Mouse (Mus musculus): ENCODE data around the gene Igf1r. TPM values are rescaled to one million over a fixed set of nuclear protein-coding genes. Genes with fewer than 3 reads are reported as not detected.

Igf1r gene
- polyA plus RNA-seq, 1 experiment from 2014 or later = 25.2 TPM

DNA sequence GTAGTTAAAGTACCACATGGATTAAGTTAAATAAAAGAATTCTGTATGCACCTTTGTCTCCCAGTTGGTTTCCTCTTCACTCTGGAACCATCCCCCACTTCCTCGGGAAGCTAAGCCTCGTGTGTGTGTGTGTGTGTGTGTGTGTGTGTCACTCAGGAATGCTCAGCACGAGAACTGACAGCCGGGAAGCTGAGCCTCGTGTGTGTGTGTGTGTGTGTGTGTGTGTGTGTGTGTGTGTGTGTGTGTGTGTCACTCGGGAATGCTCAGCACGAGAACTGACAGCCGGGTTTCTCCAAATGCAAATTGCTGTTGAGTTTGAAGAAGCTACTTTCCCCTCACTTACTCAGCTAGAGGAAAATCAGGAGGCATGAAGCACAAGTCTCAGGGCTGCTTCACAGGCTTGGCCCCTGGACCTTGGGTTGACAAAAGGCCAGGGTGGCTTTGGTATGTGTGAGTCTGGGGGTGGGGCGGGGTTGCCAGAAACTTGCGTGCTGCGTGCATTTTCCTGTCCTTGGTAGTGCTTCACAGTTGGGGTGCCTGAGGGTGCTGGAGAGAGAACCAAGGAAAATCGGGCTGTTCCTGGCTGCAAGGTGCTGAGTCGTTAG is 281.1 kb downstream of the Igf1r start:
- Histone ChIP-seq H3K9me3 (replicated peaks) (no peaks in the 10 kb centered on the region), H3K4me1 (peaks cover 20% of the 10 kb centered on the region), H3K4me3 (no peak overlapping the region), H3K36me3 (ENCODE audit: poor library complexity, severe bottlenecking) (peaks cover 15% of the 10 kb centered on the region), H3K27ac (no peak overlapping the region), H3K9ac (no peak overlapping the region), H3K4me2 (no peak overlapping the region), H3K27me3 (no peaks in the 10 kb centered on the region)
- ATAC-seq = peak; percentile 43
- WGBS = 26% methylated on average over 13 of the region's 13 CpGs

DNA sequence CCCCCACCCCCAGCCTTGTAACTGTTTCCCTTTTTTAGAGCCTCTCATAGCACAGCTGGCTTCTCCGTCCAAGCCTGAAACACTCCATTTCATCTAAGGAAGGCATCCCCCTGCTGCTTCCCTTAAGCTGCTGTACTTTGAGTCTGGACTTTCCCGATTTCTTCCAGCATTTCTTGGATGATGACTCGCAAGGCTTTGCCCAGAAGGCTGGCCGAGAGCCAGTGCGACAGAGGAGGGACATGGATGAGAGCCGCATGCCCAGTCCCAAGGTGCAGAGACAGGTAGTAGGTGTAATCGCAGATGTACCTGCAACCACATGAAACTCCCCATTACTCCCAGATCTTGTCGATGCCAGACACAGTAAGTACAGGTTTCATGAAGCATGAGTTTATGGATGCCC is 284.2 kb downstream of the Igf1r start:
- H3K4me3 ChIP-seq = no peak overlapping the region
- H3K27ac ChIP-seq = no peak overlapping the region
- H3K4me1 ChIP-seq = peaks cover 15% of the 10 kb centered on the region
- WGBS = 83% methylated on average over 8 of the region's 8 CpGs
- peaks cover under 1% of the 10 kb centered on the region; the same call in 1 of the 2 replicates for H3K36me3 ChIP-seq (ENCODE audit: poor library complexity, severe bottlenecking)
- no peak for ATAC-seq
- H3K27me3 ChIP-seq = no peaks in the 10 kb centered on the region
- no peaks in the 10 kb centered on the region for H3K9me3 ChIP-seq (replicated peaks)
- H3K9ac ChIP-seq = no peak overlapping the region
- H3K4me2 ChIP-seq = no peak overlapping the region

DNA sequence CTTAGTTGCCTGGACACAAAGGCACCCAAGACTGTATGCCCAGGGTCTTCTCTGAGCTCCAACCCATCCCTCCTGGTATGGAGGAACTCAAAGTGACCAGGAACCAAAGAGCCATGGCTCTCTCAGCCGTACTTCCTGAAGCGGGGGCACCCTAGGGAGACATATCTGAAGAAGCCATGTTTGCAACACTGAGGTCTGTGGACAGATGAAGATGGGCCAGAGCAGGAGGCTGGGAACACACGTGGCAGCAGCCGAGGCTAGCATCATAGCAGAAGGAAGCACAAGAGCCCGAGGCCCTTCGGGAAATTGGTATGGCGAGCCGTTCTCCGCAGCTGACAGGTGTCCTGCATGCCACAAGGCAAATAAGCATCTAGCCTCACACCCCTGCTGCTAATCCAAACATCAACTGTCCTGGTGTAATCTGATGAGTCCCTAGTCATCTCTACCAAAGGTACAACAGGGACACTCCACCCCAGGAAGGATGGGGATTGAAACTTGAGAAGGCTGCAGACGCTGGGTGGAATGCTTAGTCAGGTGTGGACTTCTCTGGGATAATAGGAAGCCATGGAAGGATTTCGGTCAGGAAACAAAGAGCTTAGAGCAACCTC is 286.7 kb downstream of the Igf1r start:
- H3K27me3 ChIP-seq = no peaks in the 10 kb centered on the region
- peaks cover under 1% of the 10 kb centered on the region; the same call in 1 of the 2 replicates for H3K4me1 ChIP-seq
- H3K9me3 ChIP-seq (replicated peaks) = no peaks in the 10 kb centered on the region
- H3K9ac ChIP-seq = no peak overlapping the region
- ATAC-seq = no peak
- WGBS = 63% methylated on average over 11 of the region's 11 CpGs
- no peak overlapping the region for H3K27ac ChIP-seq
- no peak overlapping the region for H3K4me3 ChIP-seq
- no peak overlapping the region for H3K4me2 ChIP-seq
- H3K36me3 ChIP-seq (ENCODE audit: poor library complexity, severe bottlenecking) = no peaks in the 10 kb centered on the region

DNA sequence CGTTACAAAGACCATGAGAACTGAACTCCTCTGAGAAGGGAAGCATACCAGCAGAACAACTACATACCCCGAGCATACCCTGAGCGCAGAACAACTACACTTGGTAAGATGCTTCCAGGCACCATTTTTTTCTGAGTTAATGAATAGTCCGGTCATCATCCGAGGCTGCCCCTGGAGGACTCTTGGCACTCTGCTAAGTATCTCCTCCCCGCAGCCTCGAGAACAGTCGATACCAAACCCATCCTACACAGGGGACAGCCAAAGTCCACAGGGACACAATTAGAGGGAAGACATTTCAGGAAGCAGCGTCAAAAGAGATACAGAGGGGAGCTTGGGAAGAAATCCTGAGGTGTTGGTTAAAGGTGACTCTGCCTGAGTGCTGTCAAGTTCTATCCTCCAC is 288.6 kb downstream of the Igf1r start:
- Histone ChIP-seq H3K4me2 (no peak overlapping the region), H3K4me1 (no peaks in the 10 kb centered on the region), H3K27ac (no peak overlapping the region), H3K9ac (no peak overlapping the region), H3K9me3 (replicated peaks) (no peaks in the 10 kb centered on the region), H3K4me3 (no peak overlapping the region), H3K36me3 (ENCODE audit: poor library complexity, severe bottlenecking) (no peaks in the 10 kb centered on the region), H3K27me3 (no peaks in the 10 kb centered on the region)
- no peak for ATAC-seq
- WGBS = 87% methylated on average over 9 of the region's 9 CpGs

DNA sequence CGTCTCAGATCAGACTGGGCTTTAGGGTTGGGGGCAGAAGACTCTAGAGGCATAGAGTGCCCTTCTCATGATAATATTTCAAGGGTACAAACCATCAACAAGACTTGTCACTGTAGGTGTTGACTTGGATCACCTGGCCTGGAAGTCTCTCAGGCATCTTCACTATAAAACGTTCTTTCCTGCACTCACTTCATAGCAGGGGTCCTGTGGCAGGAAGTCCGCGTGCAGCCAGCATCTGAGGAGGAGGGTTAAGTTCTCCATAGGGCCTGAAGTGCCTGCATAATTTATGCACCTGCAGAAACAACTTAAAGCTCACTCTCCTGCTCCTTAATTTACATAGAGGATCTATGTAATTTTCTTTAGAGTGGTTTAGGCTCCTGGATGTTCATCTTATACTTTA is 293.1 kb downstream of the Igf1r start:
- WGBS = 51% methylated on average over 4 of the region's 4 CpGs
- no peak for ATAC-seq

DNA sequence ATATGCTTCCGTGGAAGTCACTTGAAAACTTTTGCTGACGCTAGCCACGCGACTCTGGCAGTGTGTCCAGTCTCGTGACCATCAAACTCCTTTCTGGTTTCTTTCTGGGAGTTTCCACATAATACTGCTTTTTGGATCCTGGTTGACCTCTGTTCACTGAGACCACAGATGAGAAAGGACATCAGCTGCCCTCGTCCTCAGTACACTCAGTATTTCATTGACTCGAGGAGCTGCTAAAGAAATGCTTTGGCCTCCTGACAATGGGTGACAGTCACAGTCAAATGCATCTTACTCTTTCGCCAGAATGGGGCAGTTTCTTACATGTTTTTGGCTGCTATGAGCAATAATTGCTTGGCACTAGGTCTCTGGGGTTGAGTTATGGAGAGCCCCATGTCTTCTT is 293.6 kb downstream of the Igf1r start:
- no peak for ATAC-seq

More for the DNA sequence above, 293.1 kb downstream of the Igf1r start:
- Histone ChIP-seq H3K27me3 (no peaks in the 10 kb centered on the region), H3K9me3 (replicated peaks) (no peaks in the 10 kb centered on the region), H3K27ac (no peak overlapping the region), H3K36me3 (ENCODE audit: poor library complexity, severe bottlenecking) (no peaks in the 10 kb centered on the region), H3K4me3 (no peak overlapping the region), H3K9ac (no peak overlapping the region), H3K4me1 (no peaks in the 10 kb centered on the region), H3K4me2 (no peak overlapping the region)

DNA sequence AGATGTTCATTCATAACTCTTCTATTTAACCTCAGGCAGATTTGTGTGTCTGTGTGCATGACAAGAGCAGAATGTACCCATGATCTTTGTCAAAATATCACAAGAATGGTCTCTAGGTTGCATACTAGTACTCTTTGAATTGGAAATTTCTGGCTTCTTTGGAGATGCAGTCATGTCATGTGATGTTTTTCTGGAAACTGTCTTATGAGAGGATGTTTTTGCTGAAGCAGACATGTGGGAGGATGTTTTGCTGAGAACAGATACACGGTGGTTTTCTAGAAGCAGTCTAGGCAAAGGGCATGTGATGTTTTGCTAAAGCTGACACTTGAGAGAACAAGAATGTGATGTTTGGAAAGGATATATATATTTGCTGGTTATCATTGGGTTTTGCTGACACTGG is 297.8 kb downstream of the Igf1r start:
- H3K27ac ChIP-seq = no peak overlapping the region
- no peak overlapping the region for H3K4me3 ChIP-seq
- H3K4me1 ChIP-seq = no peaks in the 10 kb centered on the region
- no peaks in the 10 kb centered on the region for H3K27me3 ChIP-seq
- H3K9ac ChIP-seq = no peak overlapping the region
- 80% methylated on average over 1 of the region's 1 CpGs for WGBS
- ATAC-seq = no peak
- H3K4me2 ChIP-seq = no peak overlapping the region
- H3K9me3 ChIP-seq (replicated peaks) = no peaks in the 10 kb centered on the region
- no peaks in the 10 kb centered on the region for H3K36me3 ChIP-seq (ENCODE audit: poor library complexity, severe bottlenecking)

More for the DNA sequence above, 293.6 kb downstream of the Igf1r start:
- no peaks in the 10 kb centered on the region for H3K9me3 ChIP-seq (replicated peaks)
- H3K4me2 ChIP-seq = no peak overlapping the region
- no peak overlapping the region for H3K27ac ChIP-seq
- 84% methylated on average over 8 of the region's 8 CpGs for WGBS
- H3K36me3 ChIP-seq (ENCODE audit: poor library complexity, severe bottlenecking) = no peaks in the 10 kb centered on the region
- no peaks in the 10 kb centered on the region for H3K27me3 ChIP-seq
- H3K4me1 ChIP-seq = no peaks in the 10 kb centered on the region
- no peak overlapping the region for H3K4me3 ChIP-seq
- H3K9ac ChIP-seq = no peak overlapping the region

DNA sequence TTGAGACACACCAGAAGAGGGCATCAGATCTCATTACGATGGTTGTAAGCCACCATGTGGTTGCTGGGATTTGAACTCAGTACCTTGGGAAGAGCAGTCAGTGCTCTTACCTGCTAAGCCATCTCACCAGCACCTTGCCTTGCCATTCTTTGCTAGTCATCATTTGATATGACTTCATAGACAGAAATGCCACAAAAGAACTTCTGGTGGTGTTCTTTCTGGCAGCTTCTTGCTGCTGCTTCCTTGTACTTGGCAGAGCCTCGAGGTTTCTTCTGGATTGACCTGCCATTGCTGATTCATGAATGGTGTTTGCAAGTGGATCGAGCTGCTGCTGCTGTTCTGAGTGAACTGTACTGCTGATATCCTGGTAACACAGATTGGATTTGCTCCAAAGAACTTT is 298.3 kb downstream of the Igf1r start:
- Histone ChIP-seq H3K27ac (no peak overlapping the region), H3K36me3 (ENCODE audit: poor library complexity, severe bottlenecking) (no peaks in the 10 kb centered on the region), H3K4me3 (no peak overlapping the region), H3K4me2 (no peak overlapping the region), H3K27me3 (no peaks in the 10 kb centered on the region), H3K9ac (no peak overlapping the region), H3K4me1 (no peaks in the 10 kb centered on the region), H3K9me3 (replicated peaks) (no peaks in the 10 kb centered on the region)
- WGBS = 92% methylated on average over 3 of the region's 3 CpGs
- ATAC-seq = no peak

DNA sequence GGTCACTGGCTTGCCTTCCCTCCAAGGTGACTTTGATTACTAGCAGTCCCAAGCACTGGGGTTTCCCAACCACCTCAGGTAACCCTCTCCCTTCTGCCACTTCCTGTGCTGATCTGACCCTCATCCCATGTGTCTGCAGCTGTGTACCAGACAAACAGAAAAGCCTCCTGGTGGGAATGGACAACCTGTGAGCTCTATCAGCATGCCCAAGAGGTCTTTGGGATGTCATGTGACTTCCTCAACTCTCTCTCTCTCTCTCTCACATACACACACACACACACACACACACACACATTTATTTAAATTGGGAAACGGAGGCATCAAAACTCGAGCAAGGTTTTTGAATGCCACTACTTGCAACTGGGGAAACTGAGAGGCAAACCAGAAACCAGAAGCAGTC is 305.1 kb downstream of the Igf1r start:
- H3K9me3 ChIP-seq (replicated peaks) = no peaks in the 10 kb centered on the region
- no peak overlapping the region for H3K9ac ChIP-seq
- no peak for ATAC-seq
- 63% methylated on average over 2 of the region's 2 CpGs for WGBS
- no peaks in the 10 kb centered on the region for H3K4me1 ChIP-seq
- H3K27me3 ChIP-seq = no peaks in the 10 kb centered on the region
- no peak overlapping the region for H3K27ac ChIP-seq
- no peaks in the 10 kb centered on the region for H3K36me3 ChIP-seq (ENCODE audit: poor library complexity, severe bottlenecking)
- H3K4me3 ChIP-seq = no peak overlapping the region
- H3K4me2 ChIP-seq = no peak overlapping the region

DNA sequence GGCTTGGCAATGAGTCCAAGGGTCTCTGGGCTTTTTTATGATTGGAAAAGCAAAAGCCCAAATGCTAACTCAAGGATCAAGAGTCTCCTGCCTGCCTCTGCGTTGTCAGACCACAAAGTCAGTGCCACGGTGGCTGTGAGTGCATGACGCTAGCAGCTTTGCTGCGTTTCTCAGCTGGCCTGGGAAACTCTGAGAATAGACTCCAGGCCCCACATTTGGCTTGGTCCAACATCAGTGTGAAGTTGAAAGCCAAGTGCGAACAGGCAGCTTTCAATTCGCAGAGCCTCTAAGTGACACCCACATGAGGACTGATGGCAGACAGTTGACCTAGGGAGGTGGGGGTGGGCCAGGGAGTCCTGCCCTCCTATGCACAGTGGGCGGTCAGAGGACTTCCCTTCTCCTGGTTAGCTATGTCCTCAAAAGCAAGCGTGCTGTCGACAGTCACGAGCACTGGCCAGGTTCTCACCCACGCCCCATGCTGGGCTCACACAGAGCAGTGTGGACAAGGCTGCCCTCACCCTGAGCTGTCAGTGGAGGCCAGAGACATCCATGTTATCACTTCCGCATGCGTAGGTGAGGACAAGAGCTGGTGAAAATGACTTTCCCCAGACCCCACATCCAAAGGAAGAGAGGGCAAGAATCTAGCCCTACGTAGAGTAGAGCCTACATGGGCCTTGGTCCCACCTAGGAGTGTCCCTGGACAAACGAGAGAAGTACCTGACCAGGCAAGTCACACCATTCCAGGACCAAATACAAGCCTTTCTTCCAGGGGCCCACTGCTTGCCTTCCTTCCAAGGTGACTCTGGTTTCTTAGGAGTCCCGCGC is 305.9 kb downstream of the Igf1r start:
- 87% methylated on average over 17 of the region's 17 CpGs for WGBS
- no peak overlapping the region for H3K4me3 ChIP-seq
- ATAC-seq = no peak
- H3K27ac ChIP-seq = no peak overlapping the region
- 0 out of 2 replicates have a peak, but pooled peaks cover 4% of the 10 kb centered on the region for H3K27me3 ChIP-seq
- H3K9ac ChIP-seq = no peak overlapping the region
- H3K36me3 ChIP-seq (ENCODE audit: poor library complexity, severe bottlenecking) = no peaks in the 10 kb centered on the region
- peaks cover under 1% of the 10 kb centered on the region; the same call in 1 of the 2 replicates for H3K4me1 ChIP-seq
- H3K4me2 ChIP-seq = no peak overlapping the region
- H3K9me3 ChIP-seq (replicated peaks) = no peaks in the 10 kb centered on the region

DNA sequence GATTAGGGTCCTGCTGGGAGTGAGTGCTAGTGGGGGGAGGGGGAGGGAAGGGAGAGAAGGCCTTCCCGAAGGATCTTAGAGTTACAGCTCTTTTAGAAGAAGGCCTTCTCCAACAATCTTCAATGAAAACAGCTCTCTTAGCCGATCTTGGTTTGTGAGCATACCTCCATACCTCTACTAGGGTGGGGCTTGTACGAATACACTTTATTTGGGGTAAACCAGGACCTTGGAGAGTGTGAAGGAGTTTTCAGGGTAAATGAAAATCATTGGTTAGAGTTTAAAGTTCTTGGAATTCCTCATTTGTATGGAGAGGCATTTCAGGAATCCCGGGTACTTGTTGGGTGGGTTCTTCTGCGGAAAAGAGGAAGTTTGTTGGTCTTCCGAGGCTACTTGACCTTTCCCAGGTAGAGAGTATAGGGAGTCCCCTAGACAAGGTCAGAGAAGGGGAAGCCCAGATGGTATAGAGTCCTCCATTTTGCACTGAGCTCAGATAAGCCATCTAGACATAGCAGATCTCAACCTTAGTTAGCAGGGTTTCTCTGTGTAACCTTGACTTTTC is 307.0 kb downstream of the Igf1r start:
- ATAC-seq = no peak
- H3K4me2 ChIP-seq = no peak overlapping the region
- H3K27ac ChIP-seq = no peak overlapping the region
- H3K36me3 ChIP-seq (ENCODE audit: poor library complexity, severe bottlenecking) = no peaks in the 10 kb centered on the region
- 83% methylated on average over 6 of the region's 6 CpGs for WGBS
- H3K4me3 ChIP-seq = no peak overlapping the region
- peaks cover 11% of the 10 kb centered on the region; the same call in 1 of the 2 replicates for H3K27me3 ChIP-seq
- no peaks in the 10 kb centered on the region for H3K9me3 ChIP-seq (replicated peaks)
- peaks cover 11% of the 10 kb centered on the region for H3K4me1 ChIP-seq
- no peak overlapping the region for H3K9ac ChIP-seq

DNA sequence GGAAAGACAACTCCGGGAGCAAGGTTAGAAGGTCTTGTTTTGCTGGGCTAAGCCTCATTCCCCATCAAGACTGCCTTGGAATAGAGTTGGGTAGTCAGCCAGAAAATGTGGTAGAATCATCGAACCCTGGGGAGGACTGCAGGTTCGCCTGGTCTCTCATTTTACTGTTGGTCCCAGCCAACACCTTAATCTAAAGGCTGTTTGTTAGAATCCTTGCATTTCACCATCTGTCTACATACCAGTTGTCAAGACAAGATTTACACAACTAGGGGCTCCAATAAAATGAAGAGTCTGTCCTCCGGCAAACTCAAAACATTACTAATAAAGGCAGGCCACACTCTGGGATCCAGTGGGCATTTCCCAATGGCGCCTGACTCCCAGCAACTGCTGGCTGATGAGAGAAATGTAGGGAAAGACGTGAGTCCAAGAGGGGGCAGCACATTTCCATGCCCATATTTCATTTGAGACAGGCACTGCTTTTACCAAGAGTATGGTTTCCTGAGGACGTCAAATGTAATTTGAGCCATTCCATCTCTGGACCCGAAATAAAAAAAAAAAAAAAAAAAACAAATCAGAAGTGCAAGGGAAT is 310.1 kb downstream of the Igf1r start:
- H3K9me3 ChIP-seq (replicated peaks) = no peaks in the 10 kb centered on the region
- no peak for ATAC-seq
- peaks cover 16% of the 10 kb centered on the region for H3K4me1 ChIP-seq
- no peak overlapping the region for H3K9ac ChIP-seq
- H3K36me3 ChIP-seq (ENCODE audit: poor library complexity, severe bottlenecking) = no peaks in the 10 kb centered on the region
- 75% methylated on average over 8 of the region's 8 CpGs for WGBS
- H3K27ac ChIP-seq = no peak overlapping the region
- peaks cover 25% of the 10 kb centered on the region for H3K27me3 ChIP-seq
- H3K4me2 ChIP-seq = no peak overlapping the region
- no peak overlapping the region for H3K4me3 ChIP-seq
